Mouse (Mus musculus): ENCODE data around the gene Lmnb2. TPM values are rescaled to one million over a fixed set of nuclear protein-coding genes. Genes with fewer than 3 reads are reported as not detected.
A peak's percentile ranks its signal among the peaks of the same experiment; 100 is the strongest.

Lmnb2 gene
- polyA plus RNA-seq (2015; fragmentation: Nextera tagmentation; extraction: Ambion mirVana): 11.0 and 12.4 TPM in 2 replicates

DNA sequence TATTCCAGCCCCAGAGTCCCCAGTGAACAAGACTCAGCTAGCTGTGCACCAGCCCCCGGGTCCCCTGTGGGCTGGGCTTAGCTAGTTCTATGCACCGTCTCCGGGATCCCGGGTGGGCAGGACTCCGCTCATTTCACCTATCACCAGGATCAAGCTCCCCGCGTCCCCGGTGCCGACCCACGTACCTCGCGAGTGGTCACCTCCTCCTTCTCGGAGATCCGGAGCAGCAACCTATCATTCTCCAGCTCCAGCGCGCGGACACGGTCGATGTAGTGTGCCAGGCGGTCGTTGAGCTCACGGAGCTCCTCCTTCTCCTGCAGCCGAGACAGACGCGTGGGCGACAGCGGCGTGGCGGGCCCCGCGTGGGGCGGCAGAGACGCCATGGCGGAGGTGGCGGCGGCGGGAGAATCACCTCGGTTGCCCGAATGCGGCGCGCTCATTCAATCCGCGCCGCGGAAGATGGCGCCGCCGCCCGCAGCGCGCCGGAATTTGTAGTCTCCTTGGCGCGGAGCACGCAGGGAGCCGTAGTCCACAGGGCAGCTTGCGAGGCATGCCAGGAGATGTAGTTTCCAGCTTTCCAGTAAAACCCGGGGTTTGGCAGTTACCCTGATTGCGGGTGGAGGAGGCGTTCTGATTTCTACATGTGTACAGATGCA lies at the start of gene Lmnb2:
Gene Lmnb2, minus strand, starts transcription at position 467 of the 656 bp plus-strand sequence.
- peak; percentile 24; the same call in 1 of the 2 replicates for ATAC-seq (ENCODE audit: insufficient read depth)
- Histone ChIP-seq H3K27ac (replicated peaks) (0 out of 2 replicates have a peak within 1 kb of the TSS, but pooled peaks have one; percentile 41), H3K9me3 (replicated peaks) (no peaks in the 10 kb centered on the region), H3K4me1 (replicated peaks) (peaks cover 63% of the 10 kb centered on the region), H3K4me2 (peak within 1 kb of the TSS; percentile 86), H3K4me3 (replicated peaks) (peak within 1 kb of the TSS; percentile 73), H3K36me3 (replicated peaks) (0 out of 2 replicates have a peak, but pooled peaks cover 7% of the 10 kb centered on the region), H3K9ac (peak within 1 kb of the TSS; percentile 65), H3K27me3 (peaks cover 54% of the 10 kb centered on the region)
- WGBS (ENCODE audit: insufficient replicate concordance): under 1% methylated on average over 61 of the region's 61 CpGs

GRCm38 (mm10) chr10:80967101-80967656 lies 49.1 kb upstream of the Lmnb2 start:
- WGBS (ENCODE audit: insufficient replicate concordance): 21% methylated on average over 3 of the region's 3 CpGs
- no peak for ATAC-seq (ENCODE audit: insufficient read depth)
- Histone ChIP-seq H3K9me3 (replicated peaks) (no peaks in the 10 kb centered on the region), H3K27me3 (no peaks in the 10 kb centered on the region), H3K36me3 (replicated peaks) (no peaks in the 10 kb centered on the region), H3K27ac (replicated peaks) (0 out of 2 replicates have a peak overlapping the region, but pooled peaks have one; percentile 9), H3K9ac (no peak overlapping the region), H3K4me2 (no peak overlapping the region), H3K4me3 (replicated peaks) (no peak overlapping the region), H3K4me1 (replicated peaks) (peaks cover 40% of the 10 kb centered on the region)

DNA sequence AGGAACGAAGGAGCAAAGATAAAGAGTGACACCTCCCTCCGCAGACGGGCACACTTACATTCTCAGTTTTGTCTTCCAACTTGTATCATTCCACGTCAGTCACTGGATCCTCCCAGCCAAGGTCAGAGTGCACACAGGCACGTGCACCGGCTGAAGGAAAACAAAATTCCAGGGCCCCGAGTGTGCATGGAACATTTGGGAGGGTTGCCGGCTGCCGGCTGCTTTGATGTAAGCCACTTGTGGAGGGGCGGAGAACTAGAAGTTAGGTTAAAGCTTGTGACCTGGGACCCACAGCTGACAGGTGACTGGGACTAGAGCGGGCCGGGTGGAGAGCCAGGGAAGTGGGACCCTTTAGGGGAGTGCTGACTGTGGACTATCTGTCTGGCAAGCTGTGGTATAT lies 48.3 kb upstream of the Lmnb2 start:
- Histone ChIP-seq H3K36me3 (replicated peaks) (no peaks in the 10 kb centered on the region), H3K4me2 (no peak overlapping the region), H3K27ac (replicated peaks) (peak overlapping the region; percentile 29; the same call in 1 of the 2 replicates), H3K9me3 (replicated peaks) (no peaks in the 10 kb centered on the region), H3K4me1 (replicated peaks) (peaks cover 38% of the 10 kb centered on the region), H3K4me3 (replicated peaks) (no peak overlapping the region), H3K27me3 (no peaks in the 10 kb centered on the region), H3K9ac (no peak overlapping the region)
- no peak for ATAC-seq (ENCODE audit: insufficient read depth)
- 66% methylated on average over 12 of the region's 12 CpGs for WGBS (ENCODE audit: insufficient replicate concordance)

DNA sequence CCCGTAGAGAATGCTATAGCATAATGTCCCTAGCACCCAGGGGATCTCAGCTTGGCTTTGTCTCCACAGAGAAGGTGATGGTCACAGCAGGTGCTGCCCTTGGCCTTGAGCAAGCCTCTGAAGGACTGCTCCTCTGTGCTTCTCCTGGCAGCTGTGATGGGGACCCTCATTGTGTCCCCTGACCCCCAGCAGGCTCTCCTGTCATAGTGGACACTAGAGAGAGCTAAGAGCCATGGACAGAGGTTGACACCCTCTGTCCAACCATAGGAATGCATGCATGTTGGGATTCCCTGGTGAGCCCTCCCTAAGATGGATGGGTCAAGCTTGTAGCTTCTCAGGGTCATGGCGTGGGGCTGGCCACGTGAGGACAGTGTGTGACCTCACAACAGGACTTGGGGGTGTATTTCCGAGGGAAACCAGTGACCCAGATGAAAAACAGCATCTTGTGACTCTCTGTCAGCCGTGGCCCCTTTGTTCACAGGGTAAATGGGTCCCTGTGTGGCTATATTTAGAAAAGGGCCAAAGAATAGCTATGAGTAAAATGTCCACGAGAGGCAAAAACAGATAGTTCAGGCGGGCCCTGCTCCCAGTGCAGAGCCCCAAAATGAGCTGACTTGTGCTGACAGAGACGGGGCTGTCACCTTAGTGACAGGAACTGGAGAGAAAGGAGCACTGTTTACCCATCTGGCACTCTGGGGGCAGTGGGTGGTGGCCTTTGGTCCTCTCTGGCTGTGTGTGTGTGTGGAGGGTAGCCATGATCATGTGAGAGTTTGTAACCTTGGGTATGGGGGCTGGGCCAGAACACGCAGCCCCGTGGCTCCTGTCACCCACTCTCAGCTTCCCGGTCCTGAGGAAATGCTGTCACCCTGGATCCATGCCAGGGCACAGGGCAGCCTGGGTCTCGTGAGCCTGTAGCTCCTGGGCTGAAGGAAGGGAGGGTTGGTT lies 45.3 kb upstream of the Lmnb2 start:
- WGBS (ENCODE audit: insufficient replicate concordance): 43% methylated on average over 12 of the region's 12 CpGs
- H3K4me1 ChIP-seq (replicated peaks): peaks cover 46% of the 10 kb centered on the region
- H3K4me3 ChIP-seq (replicated peaks): no peak overlapping the region
- peak overlapping the region; percentile 77 for H3K27ac ChIP-seq (replicated peaks)
- H3K36me3 ChIP-seq (replicated peaks): no peaks in the 10 kb centered on the region
- H3K27me3 ChIP-seq: no peaks in the 10 kb centered on the region
- peak; percentile 59 for ATAC-seq (ENCODE audit: insufficient read depth)
- no peak overlapping the region for H3K9ac ChIP-seq
- H3K4me2 ChIP-seq: no peak overlapping the region
- no peaks in the 10 kb centered on the region for H3K9me3 ChIP-seq (replicated peaks)

- H3K4me1 ChIP-seq (replicated peaks): peaks cover 45% of the 10 kb centered on the region
- no peaks in the 10 kb centered on the region for H3K9me3 ChIP-seq (replicated peaks)
- H3K4me3 ChIP-seq (replicated peaks): no peak overlapping the region
- peak overlapping the region; percentile 77 for H3K27ac ChIP-seq (replicated peaks)
- WGBS (ENCODE audit: insufficient replicate concordance): 49% methylated on average over 5 of the region's 5 CpGs
- no peaks in the 10 kb centered on the region for H3K36me3 ChIP-seq (replicated peaks)
- no peaks in the 10 kb centered on the region for H3K27me3 ChIP-seq
- ATAC-seq (ENCODE audit: insufficient read depth): no peak
- no peak overlapping the region for H3K9ac ChIP-seq
- no peak overlapping the region for H3K4me2 ChIP-seq
Observed at GRCm38 (mm10) chr10:80962585-80962984, 44.5 kb upstream of the Lmnb2 start.

- Histone ChIP-seq H3K4me3 (replicated peaks) (no peak overlapping the region), H3K4me2 (no peak overlapping the region), H3K27me3 (no peaks in the 10 kb centered on the region), H3K9ac (no peak overlapping the region), H3K36me3 (replicated peaks) (no peaks in the 10 kb centered on the region), H3K27ac (replicated peaks) (peak overlapping the region; percentile 77), H3K9me3 (replicated peaks) (no peaks in the 10 kb centered on the region), H3K4me1 (replicated peaks) (peaks cover 40% of the 10 kb centered on the region)
- WGBS (ENCODE audit: insufficient replicate concordance): 59% methylated on average over 10 of the region's 10 CpGs
- 0 out of 2 replicates have a peak, but pooled peaks have one; percentile 29 for ATAC-seq (ENCODE audit: insufficient read depth)
Observed at GRCm38 (mm10) chr10:80962051-80962472, 44.0 kb upstream of the Lmnb2 start.

GRCm38 (mm10) chr10:80960551-80961508 lies 42.8 kb upstream of the Lmnb2 start:
- Histone ChIP-seq H3K27me3 (no peaks in the 10 kb centered on the region), H3K9me3 (replicated peaks) (no peaks in the 10 kb centered on the region), H3K9ac (no peak overlapping the region), H3K4me1 (replicated peaks) (peaks cover 35% of the 10 kb centered on the region), H3K27ac (replicated peaks) (peak overlapping the region; percentile 77), H3K36me3 (replicated peaks) (no peaks in the 10 kb centered on the region), H3K4me3 (replicated peaks) (no peak overlapping the region), H3K4me2 (no peak overlapping the region)
- no peak for ATAC-seq (ENCODE audit: insufficient read depth)
- WGBS (ENCODE audit: insufficient replicate concordance): 23% methylated on average over 16 of the region's 16 CpGs

- Histone ChIP-seq H3K9ac (no peak overlapping the region), H3K4me1 (replicated peaks) (peaks cover 30% of the 10 kb centered on the region), H3K36me3 (replicated peaks) (no peaks in the 10 kb centered on the region), H3K27ac (replicated peaks) (no peak overlapping the region), H3K27me3 (no peaks in the 10 kb centered on the region), H3K9me3 (replicated peaks) (no peaks in the 10 kb centered on the region), H3K4me2 (no peak overlapping the region), H3K4me3 (replicated peaks) (no peak overlapping the region)
- no peak for ATAC-seq (ENCODE audit: insufficient read depth)
- WGBS (ENCODE audit: insufficient replicate concordance): 66% methylated on average over 5 of the region's 5 CpGs
Observed at GRCm38 (mm10) chr10:80958979-80959637, 41.1 kb upstream of the Lmnb2 start.

- H3K9ac ChIP-seq: no peak overlapping the region
- WGBS (ENCODE audit: insufficient replicate concordance): 55% methylated on average over 4 of the region's 4 CpGs
- H3K27ac ChIP-seq (replicated peaks): no peak overlapping the region
- ATAC-seq (ENCODE audit: insufficient read depth): no peak
- H3K27me3 ChIP-seq: peaks cover 6% of the 10 kb centered on the region; the same call in 1 of the 2 replicates
- H3K4me2 ChIP-seq: no peak overlapping the region
- H3K36me3 ChIP-seq (replicated peaks): no peaks in the 10 kb centered on the region
- no peak overlapping the region for H3K4me3 ChIP-seq (replicated peaks)
- H3K4me1 ChIP-seq (replicated peaks): peaks cover 18% of the 10 kb centered on the region
- no peaks in the 10 kb centered on the region for H3K9me3 ChIP-seq (replicated peaks)
Observed at GRCm38 (mm10) chr10:80957791-80958190, 39.7 kb upstream of the Lmnb2 start.

- no peak overlapping the region for H3K9ac ChIP-seq
- H3K4me1 ChIP-seq (replicated peaks): peaks cover 16% of the 10 kb centered on the region
- no peak for ATAC-seq (ENCODE audit: insufficient read depth)
- H3K27ac ChIP-seq (replicated peaks): no peak overlapping the region
- no peak overlapping the region for H3K4me3 ChIP-seq (replicated peaks)
- H3K4me2 ChIP-seq: no peak overlapping the region
- H3K36me3 ChIP-seq (replicated peaks): no peaks in the 10 kb centered on the region
- no peaks in the 10 kb centered on the region for H3K9me3 ChIP-seq (replicated peaks)
- peaks cover 6% of the 10 kb centered on the region; the same call in 1 of the 2 replicates for H3K27me3 ChIP-seq
- WGBS (ENCODE audit: insufficient replicate concordance): 61% methylated on average over 6 of the region's 6 CpGs
Observed at GRCm38 (mm10) chr10:80956901-80957300, 38.9 kb upstream of the Lmnb2 start.
